Mouse (Mus musculus) ES-Bruce4 (cell line): ENCODE results near the gene Crtc3.

Experiments used
- CTCF ChIP-seq: IDR thresholded peaks from one replicate; pipeline ENCODE4 v1.8.1; 2011; ENCODE audit warnings: low read depth, low read length
- EP300 ChIP-seq: IDR thresholded peaks from 2 replicates; pipeline ENCODE4 v1.6.1; 2011; ENCODE audit warnings: low read depth, low read length; ENCODE audit not compliant: insufficient read depth
- POLR2A ChIP-seq: IDR thresholded peaks from one replicate; pipeline ENCODE4 v1.8.1; 2011; ENCODE audit warnings: low read length; ENCODE audit not compliant: insufficient read depth

GRCm38 (mm10) chr7:80688556-80689220 lies at the start of gene Crtc3:
- TF ChIP-seq CTCF (no peak), EP300 (no peak), POLR2A (no peak)
